Mouse (Mus musculus): ENCODE results near the gene Golga2. TPM values are rescaled to one million over a fixed set of nuclear protein-coding genes. Genes with fewer than 3 reads are reported as not detected.

Golga2 gene
- polyA plus RNA-seq, 1 experiment from 2014 or later = 28.2 TPM

DNA sequence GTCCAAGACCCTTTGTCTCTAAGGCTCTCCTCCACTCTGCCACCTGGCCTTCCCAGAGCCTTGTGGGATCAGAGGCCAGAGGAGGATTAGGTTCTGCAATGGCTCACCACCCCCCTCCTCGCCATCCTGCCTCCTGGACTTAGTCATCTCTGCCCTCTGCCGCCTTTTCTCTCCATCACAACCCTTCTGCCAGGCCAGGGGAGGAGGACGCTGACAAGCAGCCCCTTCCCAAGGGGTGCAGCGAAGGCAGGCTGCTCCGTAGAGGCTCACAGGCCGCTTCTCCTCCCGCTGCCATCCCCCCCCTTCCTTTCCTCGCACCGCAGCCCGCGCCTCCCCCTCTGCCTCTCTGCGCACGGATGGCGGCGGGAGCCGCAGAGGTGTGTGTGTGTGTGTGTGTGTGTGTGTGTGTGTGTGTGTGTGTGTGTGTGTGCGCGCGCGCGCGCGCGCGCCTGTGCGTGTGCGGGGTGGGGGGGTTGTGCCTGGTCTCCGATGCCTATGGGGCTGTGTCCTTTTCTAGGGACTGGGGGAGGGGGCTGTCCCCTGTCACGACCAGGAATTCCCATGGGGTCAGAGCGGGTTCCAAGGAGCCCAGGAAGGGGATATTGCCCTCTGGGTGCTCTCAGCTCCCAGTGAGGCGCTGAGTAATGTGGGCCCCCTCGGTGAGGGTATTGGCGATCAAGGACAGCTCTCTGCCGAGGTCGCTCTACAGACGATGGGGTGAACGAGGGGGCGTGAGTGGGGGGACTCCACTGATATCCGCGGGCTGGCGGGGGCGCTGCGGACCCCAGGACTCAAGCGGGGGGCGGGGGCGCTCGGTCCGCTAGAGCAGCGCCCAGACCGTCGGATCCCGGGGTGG is 65.2 kb downstream of the Golga2 start, which contains the start of gene Ciz1:
TSS of gene Ciz1 (plus strand) at position 177 of the 856 bp plus-strand sequence.
- H3K4me2 ChIP-seq (replicated peaks) = peak within 1 kb of the TSS; percentile 90
- peak within 1 kb of the TSS; percentile 81 for H3K4me3 ChIP-seq
- peak within 1 kb of the TSS; percentile 94 for H3K27ac ChIP-seq
- WGBS = 0% methylated on average over 46 of the region's 52 CpGs
- H3K9ac ChIP-seq = peak within 1 kb of the TSS; percentile 91
- H3K9me3 ChIP-seq = no peaks in the 10 kb centered on the region
- peaks cover 35% of the 10 kb centered on the region for H3K4me1 ChIP-seq
- peaks cover 16% of the 10 kb centered on the region for H3K36me3 ChIP-seq
- H3K27me3 ChIP-seq = no peaks in the 10 kb centered on the region
- ATAC-seq (ENCODE audit: low FRiP score, low read depth) = peak; percentile 54; the same call in 1 of the 2 replicates

DNA sequence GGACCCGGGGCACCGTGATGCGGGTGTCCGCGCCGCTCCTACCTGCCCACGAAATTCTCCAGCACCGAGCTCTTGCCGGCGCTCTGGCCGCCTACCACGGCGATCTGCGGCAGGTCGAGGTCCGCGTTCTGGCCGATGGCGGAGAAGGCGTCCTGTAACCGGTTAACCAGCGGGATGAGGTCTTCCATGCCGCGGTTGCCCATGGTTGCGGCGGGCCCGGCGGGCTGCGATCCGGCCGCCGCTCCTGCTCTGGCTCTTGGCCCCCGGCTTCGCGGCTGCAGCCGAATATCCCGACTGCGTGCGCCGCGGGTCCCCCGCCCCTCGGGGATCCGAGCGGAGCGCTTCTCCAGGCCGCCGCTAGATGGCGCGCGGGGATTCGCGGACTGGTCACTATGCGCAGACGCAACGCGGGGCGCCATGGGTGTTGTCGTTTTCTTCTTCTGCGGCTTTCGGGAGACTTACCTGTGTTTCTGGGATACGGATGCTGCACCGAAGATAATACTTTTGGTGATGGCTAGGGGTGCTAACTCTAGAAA is 65.9 kb downstream of the Golga2 start, which contains the start of gene Dnm1:
TSS of gene Dnm1 (minus strand) at position 332 of the 536 bp plus-strand sequence.
- H3K9ac ChIP-seq = peak within 1 kb of the TSS; percentile 91
- H3K9me3 ChIP-seq = no peaks in the 10 kb centered on the region
- peaks cover 3% of the 10 kb centered on the region; the same call in 1 of the 2 replicates for H3K27me3 ChIP-seq
- H3K4me3 ChIP-seq = peak within 1 kb of the TSS; percentile 81
- under 1% methylated on average over 63 of the region's 63 CpGs for WGBS
- peak within 1 kb of the TSS; percentile 94 for H3K27ac ChIP-seq
- peaks cover 11% of the 10 kb centered on the region for H3K36me3 ChIP-seq
- peak within 1 kb of the TSS; percentile 90 for H3K4me2 ChIP-seq (replicated peaks)
- peaks cover 35% of the 10 kb centered on the region for H3K4me1 ChIP-seq
- ATAC-seq (ENCODE audit: low FRiP score, low read depth) = peak; percentile 75

DNA sequence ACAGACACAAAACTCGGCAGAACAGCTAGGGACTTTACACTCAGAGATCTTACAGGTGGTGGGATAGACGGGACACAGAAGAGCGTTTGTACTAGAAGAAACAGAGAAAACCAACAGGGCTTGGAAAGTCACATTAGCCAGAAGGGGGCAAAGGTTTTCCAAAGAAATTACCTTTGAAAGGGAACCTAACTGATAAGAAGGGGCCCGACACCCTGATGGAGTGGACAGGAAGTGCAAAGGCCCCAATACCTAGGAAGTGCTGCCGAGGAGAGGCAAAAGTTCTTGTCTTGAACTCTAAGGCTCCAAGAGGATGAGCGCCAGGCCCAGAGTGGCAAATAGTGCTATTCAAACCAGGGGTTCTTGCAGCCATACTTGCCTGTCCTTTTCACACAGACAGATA is 66.7 kb downstream of the Golga2 start:
- no peaks in the 10 kb centered on the region for H3K9me3 ChIP-seq
- H3K36me3 ChIP-seq = peaks cover 3% of the 10 kb centered on the region; the same call in 1 of the 2 replicates
- H3K27ac ChIP-seq = peak overlapping the region; percentile 28; the same call in 1 of the 2 replicates
- no peak overlapping the region for H3K9ac ChIP-seq
- peaks cover 35% of the 10 kb centered on the region for H3K4me1 ChIP-seq
- WGBS = 58% methylated on average over 6 of the region's 6 CpGs
- peaks cover 3% of the 10 kb centered on the region; the same call in 1 of the 2 replicates for H3K27me3 ChIP-seq
- H3K4me3 ChIP-seq = no peak overlapping the region
- ATAC-seq (ENCODE audit: low FRiP score, low read depth) = no peak
- H3K4me2 ChIP-seq (replicated peaks) = peak overlapping the region; percentile 90

DNA sequence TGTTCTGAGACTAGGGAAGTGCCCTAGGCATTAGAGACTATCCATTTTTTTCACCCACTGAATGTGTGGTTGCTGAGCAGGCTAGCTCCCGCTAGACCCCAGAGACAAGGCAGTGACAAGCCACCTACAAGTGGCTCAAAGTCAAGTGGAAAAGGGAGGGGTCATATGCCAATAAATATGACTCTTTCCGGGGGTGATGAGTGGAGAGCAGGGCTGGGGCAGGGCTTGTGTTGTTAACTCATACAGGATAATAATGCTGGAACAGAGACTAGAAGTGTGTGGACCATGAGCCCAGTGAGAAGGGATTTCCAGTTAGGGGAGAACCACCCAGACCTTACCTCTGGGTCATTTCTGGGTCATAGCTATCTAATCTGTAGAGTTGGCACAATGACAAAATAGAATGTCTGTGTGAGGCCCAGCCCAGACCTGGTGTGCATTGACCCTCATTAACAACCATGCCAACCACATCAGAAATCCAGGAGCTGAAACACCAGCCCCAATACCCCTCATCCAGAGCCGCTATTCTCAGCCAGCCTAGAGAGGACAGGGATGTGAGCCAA is 67.2 kb downstream of the Golga2 start:
- no peak for ATAC-seq (ENCODE audit: low FRiP score, low read depth)
- Histone ChIP-seq H3K27ac (no peak overlapping the region), H3K36me3 (no peaks in the 10 kb centered on the region; the same call in 1 of the 2 replicates), H3K4me2 (replicated peaks) (no peak overlapping the region), H3K4me3 (no peak overlapping the region), H3K4me1 (peaks cover 34% of the 10 kb centered on the region), H3K9ac (no peak overlapping the region), H3K27me3 (peaks cover 3% of the 10 kb centered on the region; the same call in 1 of the 2 replicates), H3K9me3 (no peaks in the 10 kb centered on the region)
- 89% methylated on average over 3 of the region's 3 CpGs for WGBS

DNA sequence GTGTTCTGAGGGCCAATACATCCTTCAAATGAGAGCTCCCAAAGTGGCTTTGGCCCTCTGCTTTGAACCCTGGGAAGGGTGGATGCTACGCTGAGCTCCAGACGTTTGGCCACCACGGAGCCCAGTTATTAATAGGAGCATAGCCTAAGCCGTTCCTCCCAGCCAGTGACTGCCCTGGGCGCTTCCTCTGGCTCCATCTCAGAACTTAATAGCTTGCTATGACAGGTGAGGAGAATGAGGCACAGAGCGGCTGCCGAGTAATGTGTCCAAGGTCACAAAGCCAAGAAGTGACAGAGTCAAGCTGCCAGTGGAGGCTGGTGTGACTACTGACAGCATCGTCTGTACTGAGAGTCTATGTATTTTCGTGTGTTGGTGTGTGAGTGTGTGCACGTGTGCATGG is 69.0 kb downstream of the Golga2 start:
- Histone ChIP-seq H3K36me3 (no peaks in the 10 kb centered on the region), H3K9ac (no peak overlapping the region), H3K4me1 (peaks cover 24% of the 10 kb centered on the region), H3K4me3 (no peak overlapping the region), H3K9me3 (no peaks in the 10 kb centered on the region), H3K4me2 (replicated peaks) (no peak overlapping the region), H3K27me3 (peaks cover 6% of the 10 kb centered on the region), H3K27ac (no peak overlapping the region)
- no peak for ATAC-seq (ENCODE audit: low FRiP score, low read depth)
- WGBS = 71% methylated on average over 10 of the region's 10 CpGs

Small RNA genes within 50 kb of the gene (microRNA-seq; reads per million reads assigned to microRNA genes)
- gene Gm23363 (0.87 reads per million), gene Mir199b (1,662 reads per million, percentile 80 among the genes with 10 or more reads in this experiment)

Other genes starting within 250 kb of the Golga2 start
- gene Fam78a, start 202.5 kb upstream of the Golga2 start, polyA plus RNA-seq (2015; fragmentation: Nextera tagmentation; extraction: Ambion mirVana) = 4.5 and 5.4 TPM in 2 replicates
- 7.3 and 8.3 TPM in 2 replicates for gene Plpp7, start 191.9 kb upstream of the Golga2 start, polyA plus RNA-seq (2015; fragmentation: Nextera tagmentation; extraction: Ambion mirVana)
- 49.0 and 52.7 TPM in 2 replicates for gene Prrc2b, start 136.3 kb upstream of the Golga2 start, polyA plus RNA-seq (2015; fragmentation: Nextera tagmentation; extraction: Ambion mirVana)
- 27.3 and 28.0 TPM in 2 replicates for gene Pomt1, start 50.8 kb upstream of the Golga2 start, polyA plus RNA-seq (2015; fragmentation: Nextera tagmentation; extraction: Ambion mirVana)
- gene Uck1, start 27.2 kb upstream of the Golga2 start, polyA plus RNA-seq (2015; fragmentation: Nextera tagmentation; extraction: Ambion mirVana) = 69.7 and 75.1 TPM in 2 replicates
- 451 and 463 TPM in 2 replicates for gene Swi5, start 691 bp downstream of the Golga2 start, polyA plus RNA-seq (2015; fragmentation: Nextera tagmentation; extraction: Ambion mirVana)
- 49.8 and 54.9 TPM in 2 replicates for gene Ciz1, start 64.9 kb downstream of the Golga2 start, polyA plus RNA-seq (2015; fragmentation: Nextera tagmentation; extraction: Ambion mirVana)
- gene Dnm1, start 66.0 kb downstream of the Golga2 start, polyA plus RNA-seq (2015; fragmentation: Nextera tagmentation; extraction: Ambion mirVana) = 32.4 and 32.5 TPM in 2 replicates
- gene 1110008P14Rik, start 94.6 kb downstream of the Golga2 start, polyA plus RNA-seq (2015; fragmentation: Nextera tagmentation; extraction: Ambion mirVana) = 45.8 and 48.7 TPM in 2 replicates
- gene Lcn2, start 100.9 kb downstream of the Golga2 start, polyA plus RNA-seq (2015; fragmentation: Nextera tagmentation; extraction: Ambion mirVana) = 0.27 and 0.36 TPM in 2 replicates
- 29.8 and 30.1 TPM in 2 replicates for gene Ptges2, start 108.5 kb downstream of the Golga2 start, polyA plus RNA-seq (2015; fragmentation: Nextera tagmentation; extraction: Ambion mirVana)
- gene Naif1, start 163.1 kb downstream of the Golga2 start, polyA plus RNA-seq (2015; fragmentation: Nextera tagmentation; extraction: Ambion mirVana) = 5.7 and 5.9 TPM in 2 replicates
- gene Slc25a25, start 164.1 kb downstream of the Golga2 start, polyA plus RNA-seq (2015; fragmentation: Nextera tagmentation; extraction: Ambion mirVana) = 22.8 and 22.9 TPM in 2 replicates
- 10.4 and 10.9 TPM in 2 replicates for gene Fam102a, start 247.9 kb downstream of the Golga2 start, polyA plus RNA-seq (2015; fragmentation: Nextera tagmentation; extraction: Ambion mirVana)

Data from limb, embryonic 13.5 days (tissue).